Mouse (Mus musculus) c-Kit-positive CD71-positive TER-119-negative erythroid progenitor cells, embryonic 14.5 days (primary cell): ENCODE results near the gene Mrtfa.

Experiments
- DNase-seq: peaks from one replicate; pipeline ENCODE4 v3.0.0-alpha.2; 2013; ENCODE audit warnings: low read depth

The Mrtfa gene

GRCm38 (mm10) chr15:81195447-81195846 lies 4.9 kb upstream of the Mrtfa start:
- DNase-seq = no peak

- no peak for DNase-seq
Measured at GRCm38 (mm10) chr15:81194791-81195190, 4.2 kb upstream of the Mrtfa start.

GRCm38 (mm10) chr15:81192858-81193257 lies 2.3 kb upstream of the Mrtfa start:
- DNase-seq = no peak

GRCm38 (mm10) chr15:81192316-81192715 lies 1.8 kb upstream of the Mrtfa start:
- no peak for DNase-seq

GRCm38 (mm10) chr15:81191303-81191702 lies 746 bp upstream of the Mrtfa start:
- DNase-seq = no peak

- DNase-seq = no peak
Measured at GRCm38 (mm10) chr15:81190011-81190629, 437 bp downstream of the Mrtfa start.

- DNase-seq = no peak
Measured at GRCm38 (mm10) chr15:81189061-81189460, 1.5 kb downstream of the Mrtfa start.

GRCm38 (mm10) chr15:81184913-81185312 lies 5.6 kb downstream of the Mrtfa start:
- DNase-seq = no peak

GRCm38 (mm10) chr15:81181233-81181632 lies 9.3 kb downstream of the Mrtfa start:
- DNase-seq = no peak

- DNase-seq = no peak
Measured at GRCm38 (mm10) chr15:81179523-81179922, 11.0 kb downstream of the Mrtfa start.

- no peak for DNase-seq
Measured at GRCm38 (mm10) chr15:81178703-81179102, 11.9 kb downstream of the Mrtfa start.

- no peak for DNase-seq
Measured at GRCm38 (mm10) chr15:81177860-81178259, 12.7 kb downstream of the Mrtfa start.

GRCm38 (mm10) chr15:81175633-81176032 lies 14.9 kb downstream of the Mrtfa start:
- DNase-seq = no peak

GRCm38 (mm10) chr15:81172259-81172658 lies 18.3 kb downstream of the Mrtfa start:
- DNase-seq = no peak

GRCm38 (mm10) chr15:81168735-81169134 lies 21.8 kb downstream of the Mrtfa start:
- no peak for DNase-seq

GRCm38 (mm10) chr15:81167831-81168230 lies 22.7 kb downstream of the Mrtfa start:
- DNase-seq = no peak

GRCm38 (mm10) chr15:81166291-81166690 lies 24.3 kb downstream of the Mrtfa start:
- no peak for DNase-seq

GRCm38 (mm10) chr15:81164560-81165310 lies 25.8 kb downstream of the Mrtfa start:
- no peak for DNase-seq

- DNase-seq = no peak
Measured at GRCm38 (mm10) chr15:81161571-81161970, 29.0 kb downstream of the Mrtfa start.

- DNase-seq = no peak
Measured at GRCm38 (mm10) chr15:81160677-81161076, 29.9 kb downstream of the Mrtfa start.

GRCm38 (mm10) chr15:81159212-81159611 lies 31.3 kb downstream of the Mrtfa start:
- no peak for DNase-seq

GRCm38 (mm10) chr15:81158517-81159120 lies 31.9 kb downstream of the Mrtfa start:
- no peak for DNase-seq

- no peak for DNase-seq
Measured at GRCm38 (mm10) chr15:81156453-81156852, 34.1 kb downstream of the Mrtfa start.
